Mouse (Mus musculus) cerebellum, adult 2 months (tissue): Measurements from ENCODE around the gene Msmp.

Source experiments
- CTCF ChIP-seq: fragments of 200-500 bp; IDR thresholded peaks from 2 replicates; pipeline ENCODE4 v1.5.1; 2011; ENCODE audit warnings: low read depth, mild to moderate bottlenecking, control low read depth, low read length, moderate library complexity, borderline replicate concordance; ENCODE audit not compliant: insufficient read depth
- POLR2A ChIP-seq: fragments of 200-500 bp; IDR thresholded peaks from 2 replicates; pipeline ENCODE4 v1.6.1; 2011; ENCODE audit warnings: low read length, control low read depth, borderline replicate concordance; ENCODE audit not compliant: insufficient read depth

DNA sequence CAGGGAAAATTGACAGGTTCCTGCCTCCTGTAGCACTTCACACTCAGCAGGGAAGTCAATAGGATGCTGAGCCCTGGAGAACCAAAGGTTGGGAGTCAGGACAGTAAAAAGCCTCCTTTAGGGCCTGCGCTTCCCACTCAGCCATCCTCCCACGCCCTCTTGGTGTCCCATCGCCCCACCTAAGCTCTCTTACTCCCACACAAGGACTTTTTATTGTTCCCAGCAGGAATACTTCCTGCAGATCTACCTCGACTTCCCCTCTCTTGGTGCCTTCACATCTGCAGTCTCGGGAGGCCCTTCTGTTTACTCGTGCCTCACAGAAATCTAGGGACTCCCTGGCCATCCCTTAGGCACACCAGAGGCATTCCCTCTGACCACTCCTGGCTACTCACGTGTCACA lies 873 bp downstream of the Msmp start:
- TF ChIP-seq POLR2A (no peak), CTCF (no peak)
